Mouse (Mus musculus) embryonic facial prominence, embryonic 10.5 days (tissue): Measurements from ENCODE around the gene Dlx6. TPM values are rescaled to one million over a fixed set of nuclear protein-coding genes. Genes with fewer than 3 reads are reported as not detected.

ENCODE experiments used
- DNase-seq: peaks from one replicate; pipeline ENCODE4 v3.0.0-alpha.2; 2017; ENCODE audit warnings: low spot score
- H3K27ac ChIP-seq: fragments of 300-500 bp; sonication (generic); replicated peaks from 2 replicates; pipeline ENCODE4 v1.5.1; 2016; ENCODE audit warnings: mild to moderate bottlenecking
- H3K27me3 ChIP-seq: fragments of 300-500 bp; sonication (generic); replicated peaks from 2 replicates; pipeline ENCODE4 v1.6.1; 2016; ENCODE audit warnings: low read depth, mild to moderate bottlenecking; ENCODE audit not compliant: poor library complexity, severe bottlenecking
- H3K36me3 ChIP-seq: fragments of 300-500 bp; sonication (generic); replicated peaks from 2 replicates; pipeline ENCODE4 v1.6.1; 2016; ENCODE audit warnings: mild to moderate bottlenecking, moderate library complexity
- H3K4me1 ChIP-seq: fragments of 300-500 bp; sonication (generic); 2 replicates; pipeline ENCODE4 v1.6.1; 2016
- H3K4me3 ChIP-seq: fragments of 300-500 bp; sonication (generic); 2 replicates; pipeline ENCODE4 v1.5.1; 2016; ENCODE audit warnings: mild to moderate bottlenecking, moderate library complexity
- H3K9me3 ChIP-seq: fragments of 300-500 bp; sonication (generic); 2 replicates; pipeline ENCODE4 v1.6.1; 2016; ENCODE audit warnings: mild to moderate bottlenecking
- WGBS: fragments of 180-500 bp; shearing (Covaris S2); methylation state at CpG from one replicate; pipeline ENCODE4 v1.1.7; 2016; 5-methylcytosine and 5-hydroxymethylcytosine counted together
- polyA plus RNA-seq: library from polyadenylated mRNA; unstranded; fragments of >200 nt; fragmentation: Nextera tagmentation; extraction: Ambion mirVana; gene quantifications from 2 replicates; pipeline ENCODE4 v1.2.1, GENCODE M21; 2016

Gene Dlx6
- polyA plus RNA-seq, 1 experiment from 2014 or later, result 5.9 TPM

GRCm38 (mm10) chr6:6852944-6853343 is 10.2 kb upstream of the Dlx6 start:
- no peak for DNase-seq
- H3K4me1 ChIP-seq, result peaks cover 54% of the 10 kb centered on the region
- no peak overlapping the region for H3K4me3 ChIP-seq
- H3K27ac ChIP-seq, result no peak overlapping the region
- H3K36me3 ChIP-seq, result no peaks in the 10 kb centered on the region
- WGBS, result 48% methylated on average over 3 of the region's 3 CpGs
- H3K27me3 ChIP-seq, result peaks cover 100% of the 10 kb centered on the region
- H3K9me3 ChIP-seq, result no peaks in the 10 kb centered on the region

GRCm38 (mm10) chr6:6854176-6854575 is 9.0 kb upstream of the Dlx6 start:
- no peak overlapping the region for H3K27ac ChIP-seq
- H3K4me3 ChIP-seq, result no peak overlapping the region
- peaks cover 59% of the 10 kb centered on the region for H3K4me1 ChIP-seq
- 2% methylated on average over 9 of the region's 9 CpGs for WGBS
- H3K27me3 ChIP-seq, result peaks cover 100% of the 10 kb centered on the region
- no peak for DNase-seq
- no peaks in the 10 kb centered on the region for H3K9me3 ChIP-seq
- no peaks in the 10 kb centered on the region for H3K36me3 ChIP-seq

- under 1% methylated on average over 25 of the region's 25 CpGs for WGBS
- Histone ChIP-seq H3K4me1 (peaks cover 66% of the 10 kb centered on the region), H3K27ac (peak overlapping the region; percentile 82; the same call in 1 of the 2 replicates), H3K9me3 (no peaks in the 10 kb centered on the region), H3K4me3 (peak overlapping the region; percentile 51), H3K36me3 (no peaks in the 10 kb centered on the region), H3K27me3 (peaks cover 100% of the 10 kb centered on the region)
- no peak for DNase-seq
These were observed 8.0 kb upstream of the Dlx6 start for GRCm38 (mm10) chr6:6854902-6855745.

- under 1% methylated on average over 10 of the region's 10 CpGs for WGBS
- Histone ChIP-seq H3K4me3 (peak overlapping the region; percentile 51), H3K27me3 (peaks cover 100% of the 10 kb centered on the region), H3K4me1 (peaks cover 65% of the 10 kb centered on the region), H3K36me3 (no peaks in the 10 kb centered on the region), H3K9me3 (no peaks in the 10 kb centered on the region), H3K27ac (peak overlapping the region; percentile 82)
- DNase-seq, result peak; percentile 56
These were observed 7.4 kb upstream of the Dlx6 start for GRCm38 (mm10) chr6:6855746-6856185.

- H3K4me1 ChIP-seq, result peaks cover 60% of the 10 kb centered on the region
- peak; percentile 64 for DNase-seq
- peak overlapping the region; percentile 82 for H3K27ac ChIP-seq
- H3K9me3 ChIP-seq, result no peaks in the 10 kb centered on the region
- no peaks in the 10 kb centered on the region for H3K36me3 ChIP-seq
- H3K27me3 ChIP-seq, result peaks cover 100% of the 10 kb centered on the region
- peak overlapping the region; percentile 51 for H3K4me3 ChIP-seq
- WGBS, result under 1% methylated on average over 20 of the region's 20 CpGs
These were observed 6.8 kb upstream of the Dlx6 start for GRCm38 (mm10) chr6:6856316-6856715.

- H3K36me3 ChIP-seq, result no peaks in the 10 kb centered on the region
- WGBS, result 4% methylated on average over 4 of the region's 4 CpGs
- DNase-seq, result no peak
- H3K9me3 ChIP-seq, result no peaks in the 10 kb centered on the region
- H3K27ac ChIP-seq, result peak overlapping the region; percentile 82
- H3K4me1 ChIP-seq, result peaks cover 59% of the 10 kb centered on the region
- peaks cover 100% of the 10 kb centered on the region for H3K27me3 ChIP-seq
- peak overlapping the region; percentile 51 for H3K4me3 ChIP-seq
These were observed 6.3 kb upstream of the Dlx6 start for GRCm38 (mm10) chr6:6856881-6857280.

- H3K9me3 ChIP-seq, result no peaks in the 10 kb centered on the region
- no peak for DNase-seq
- peaks cover 100% of the 10 kb centered on the region for H3K27me3 ChIP-seq
- no peaks in the 10 kb centered on the region for H3K36me3 ChIP-seq
- WGBS, result 14% methylated on average over 2 of the region's 2 CpGs
- H3K27ac ChIP-seq, result peak overlapping the region; percentile 88; the same call in 1 of the 2 replicates
- H3K4me1 ChIP-seq, result peaks cover 65% of the 10 kb centered on the region
- peak overlapping the region; percentile 74; the same call in 1 of the 2 replicates for H3K4me3 ChIP-seq
These were observed 5.4 kb upstream of the Dlx6 start for GRCm38 (mm10) chr6:6857766-6858165.

GRCm38 (mm10) chr6:6858571-6858970 is 4.6 kb upstream of the Dlx6 start:
- no peaks in the 10 kb centered on the region for H3K36me3 ChIP-seq
- 8% methylated on average over 1 of the region's 1 CpGs for WGBS
- DNase-seq, result no peak
- H3K4me1 ChIP-seq, result peaks cover 62% of the 10 kb centered on the region
- H3K4me3 ChIP-seq, result peak overlapping the region; percentile 74; the same call in 1 of the 2 replicates
- no peaks in the 10 kb centered on the region for H3K9me3 ChIP-seq
- H3K27me3 ChIP-seq, result peaks cover 100% of the 10 kb centered on the region
- peak overlapping the region; percentile 88 for H3K27ac ChIP-seq

- Histone ChIP-seq H3K36me3 (no peaks in the 10 kb centered on the region), H3K27ac (peak overlapping the region; percentile 88), H3K27me3 (peaks cover 100% of the 10 kb centered on the region), H3K9me3 (no peaks in the 10 kb centered on the region), H3K4me1 (peaks cover 60% of the 10 kb centered on the region), H3K4me3 (peak overlapping the region; percentile 74)
- DNase-seq, result peak; percentile 47
- 1% methylated on average over 19 of the region's 19 CpGs for WGBS
These were observed 3.8 kb upstream of the Dlx6 start for GRCm38 (mm10) chr6:6859111-6859949.

- H3K27ac ChIP-seq, result peak overlapping the region; percentile 88
These were observed 3.2 kb upstream of the Dlx6 start for GRCm38 (mm10) chr6:6859950-6860410.

GRCm38 (mm10) chr6:6860411-6861085 is 2.6 kb upstream of the Dlx6 start:
- under 1% methylated on average over 33 of the region's 33 CpGs for WGBS
- peak overlapping the region; percentile 88 for H3K27ac ChIP-seq
- H3K9me3 ChIP-seq, result no peaks in the 10 kb centered on the region
- H3K36me3 ChIP-seq, result no peaks in the 10 kb centered on the region
- peaks cover 100% of the 10 kb centered on the region for H3K27me3 ChIP-seq
- H3K4me1 ChIP-seq, result peaks cover 48% of the 10 kb centered on the region
- DNase-seq, result peak; percentile 65
- peak overlapping the region; percentile 74 for H3K4me3 ChIP-seq

More at GRCm38 (mm10) chr6:6859950-6860410, 3.2 kb upstream of the Dlx6 start:
- H3K4me1 ChIP-seq, result peaks cover 53% of the 10 kb centered on the region
- H3K9me3 ChIP-seq, result no peaks in the 10 kb centered on the region
- WGBS, result under 1% methylated on average over 21 of the region's 21 CpGs
- H3K4me3 ChIP-seq, result peak overlapping the region; percentile 74
- peak; percentile 62 for DNase-seq
- peaks cover 100% of the 10 kb centered on the region for H3K27me3 ChIP-seq
- no peaks in the 10 kb centered on the region for H3K36me3 ChIP-seq
